Mouse (Mus musculus): ENCODE measurements around the gene Il17d. TPM values are rescaled to one million over a fixed set of nuclear protein-coding genes. Genes with fewer than 3 reads are reported as not detected.

The Il17d gene
- polyA plus RNA-seq (2014; fragmentation: Nextera tagmentation; extraction: Ambion mirVana), result 0.45 and 0.49 TPM in 2 replicates

- 1% methylated on average over 59 of the region's 104 CpGs for WGBS (ENCODE audit: insufficient replicate concordance)
- no peak within 1 kb of the TSS for H3K27ac ChIP-seq (ENCODE audit: low read depth, low read length)
- ATAC-seq (replicated peaks; ENCODE audit: insufficient number of reproducible peaks, low FRiP score, low TSS enrichment), result peak; percentile 33
- peak within 1 kb of the TSS; percentile 94 for H3K4me2 ChIP-seq
- peaks cover 26% of the 10 kb centered on the region for H3K27me3 ChIP-seq (ENCODE audit: control insufficient read depth, insufficient read depth, low read length)
- no peaks in the 10 kb centered on the region for H3K36me3 ChIP-seq (ENCODE audit: control insufficient read depth, insufficient read depth, low read length)
- no peaks in the 10 kb centered on the region for H3K9me3 ChIP-seq (replicated peaks; ENCODE audit: control insufficient read depth, low read length)
- H3K9ac ChIP-seq (ENCODE audit: low read depth, low read length), result peak within 1 kb of the TSS; percentile 64; the same call in 1 of the 2 replicates
- peak within 1 kb of the TSS; percentile 67 for H3K4me3 ChIP-seq (ENCODE audit: low read depth, low read length)
- H3K4me1 ChIP-seq (ENCODE audit: control insufficient read depth, insufficient read depth, low read length), result no peaks in the 10 kb centered on the region
These were observed at the start of gene Il17d for GRCm38 (mm10) chr14:57524671-57525387. Il17d (plus strand) TSS chr14:57524777.

GRCm38 (mm10) chr14:57475057-57475456 is 49.5 kb upstream of the Il17d start:
- 74% methylated on average over 2 of the region's 2 CpGs for WGBS (ENCODE audit: insufficient replicate concordance)
- ATAC-seq (replicated peaks; ENCODE audit: insufficient number of reproducible peaks, low FRiP score, low TSS enrichment), result no peak
- H3K27me3 ChIP-seq (ENCODE audit: control insufficient read depth, insufficient read depth, low read length), result no peaks in the 10 kb centered on the region

GRCm38 (mm10) chr14:57482262-57482661 is 42.3 kb upstream of the Il17d start:
- H3K4me1 ChIP-seq (ENCODE audit: control insufficient read depth, insufficient read depth, low read length), result no peaks in the 10 kb centered on the region
- H3K4me3 ChIP-seq (ENCODE audit: low read depth, low read length), result no peak overlapping the region
- no peak for ATAC-seq (replicated peaks; ENCODE audit: insufficient number of reproducible peaks, low FRiP score, low TSS enrichment)
- 77% methylated on average over 2 of the region's 2 CpGs for whole genome bisulfite sequencing (ENCODE audit: insufficient replicate concordance)
- H3K27ac ChIP-seq (ENCODE audit: low read depth, low read length), result no peak overlapping the region
- no peaks in the 10 kb centered on the region for H3K27me3 ChIP-seq (ENCODE audit: control insufficient read depth, insufficient read depth, low read length)
- H3K9ac ChIP-seq (ENCODE audit: low read depth, low read length), result no peak overlapping the region
- no peaks in the 10 kb centered on the region for H3K36me3 ChIP-seq (ENCODE audit: control insufficient read depth, insufficient read depth, low read length)
- no peak overlapping the region for H3K4me2 ChIP-seq
- no peaks in the 10 kb centered on the region for H3K9me3 ChIP-seq (replicated peaks; ENCODE audit: control insufficient read depth, low read length)

More at GRCm38 (mm10) chr14:57475057-57475456, 49.5 kb upstream of the Il17d start:
- Histone ChIP-seq H3K9ac (ENCODE audit: low read depth, low read length) (no peak overlapping the region), H3K27ac (ENCODE audit: low read depth, low read length) (no peak overlapping the region), H3K4me3 (ENCODE audit: low read depth, low read length) (no peak overlapping the region), H3K9me3 (replicated peaks; ENCODE audit: control insufficient read depth, low read length) (no peaks in the 10 kb centered on the region), H3K4me1 (ENCODE audit: control insufficient read depth, insufficient read depth, low read length) (no peaks in the 10 kb centered on the region), H3K36me3 (ENCODE audit: control insufficient read depth, insufficient read depth, low read length) (no peaks in the 10 kb centered on the region), H3K4me2 (no peak overlapping the region)

- H3K4me1 ChIP-seq (ENCODE audit: control insufficient read depth, insufficient read depth, low read length), result no peaks in the 10 kb centered on the region
- no peak overlapping the region for H3K4me3 ChIP-seq (ENCODE audit: low read depth, low read length)
- H3K36me3 ChIP-seq (ENCODE audit: control insufficient read depth, insufficient read depth, low read length), result no peaks in the 10 kb centered on the region
- no peak overlapping the region for H3K27ac ChIP-seq (ENCODE audit: low read depth, low read length)
- H3K9me3 ChIP-seq (replicated peaks; ENCODE audit: control insufficient read depth, low read length), result no peaks in the 10 kb centered on the region
- H3K9ac ChIP-seq (ENCODE audit: low read depth, low read length), result no peak overlapping the region
- no peak for ATAC-seq (replicated peaks; ENCODE audit: insufficient number of reproducible peaks, low FRiP score, low TSS enrichment)
- no peak overlapping the region for H3K4me2 ChIP-seq
- WGBS (ENCODE audit: insufficient replicate concordance), result 89% methylated on average over 6 of the region's 6 CpGs
- no peaks in the 10 kb centered on the region for H3K27me3 ChIP-seq (ENCODE audit: control insufficient read depth, insufficient read depth, low read length)
These were observed 40.4 kb upstream of the Il17d start for GRCm38 (mm10) chr14:57484183-57484582.

GRCm38 (mm10) chr14:57489696-57490095 is 34.9 kb upstream of the Il17d start:
- H3K36me3 ChIP-seq (ENCODE audit: control insufficient read depth, insufficient read depth, low read length), result no peaks in the 10 kb centered on the region
- H3K9ac ChIP-seq (ENCODE audit: low read depth, low read length), result no peak overlapping the region
- H3K27ac ChIP-seq (ENCODE audit: low read depth, low read length), result no peak overlapping the region
- no peak overlapping the region for H3K4me3 ChIP-seq (ENCODE audit: low read depth, low read length)
- no peak for ATAC-seq (replicated peaks; ENCODE audit: insufficient number of reproducible peaks, low FRiP score, low TSS enrichment)
- H3K9me3 ChIP-seq (replicated peaks; ENCODE audit: control insufficient read depth, low read length), result no peaks in the 10 kb centered on the region
- H3K4me2 ChIP-seq, result no peak overlapping the region
- no peaks in the 10 kb centered on the region for H3K27me3 ChIP-seq (ENCODE audit: control insufficient read depth, insufficient read depth, low read length)
- WGBS (ENCODE audit: insufficient replicate concordance), result 64% methylated on average over 3 of the region's 3 CpGs
- no peaks in the 10 kb centered on the region for H3K4me1 ChIP-seq (ENCODE audit: control insufficient read depth, insufficient read depth, low read length)

- no peaks in the 10 kb centered on the region for H3K4me1 ChIP-seq (ENCODE audit: control insufficient read depth, insufficient read depth, low read length)
- no peaks in the 10 kb centered on the region for H3K27me3 ChIP-seq (ENCODE audit: control insufficient read depth, insufficient read depth, low read length)
- H3K4me2 ChIP-seq, result no peak overlapping the region
- no peaks in the 10 kb centered on the region for H3K9me3 ChIP-seq (replicated peaks; ENCODE audit: control insufficient read depth, low read length)
- H3K36me3 ChIP-seq (ENCODE audit: control insufficient read depth, insufficient read depth, low read length), result no peaks in the 10 kb centered on the region
- H3K27ac ChIP-seq (ENCODE audit: low read depth, low read length), result no peak overlapping the region
- no peak overlapping the region for H3K9ac ChIP-seq (ENCODE audit: low read depth, low read length)
- 86% methylated on average over 2 of the region's 2 CpGs for WGBS (ENCODE audit: insufficient replicate concordance)
- H3K4me3 ChIP-seq (ENCODE audit: low read depth, low read length), result no peak overlapping the region
- no peak for ATAC-seq (replicated peaks; ENCODE audit: insufficient number of reproducible peaks, low FRiP score, low TSS enrichment)
These were observed 30.7 kb upstream of the Il17d start for GRCm38 (mm10) chr14:57493840-57494239.

GRCm38 (mm10) chr14:57503729-57504128 is 20.8 kb upstream of the Il17d start:
- WGBS (ENCODE audit: insufficient replicate concordance), result 82% methylated on average over 6 of the region's 6 CpGs
- Histone ChIP-seq H3K4me1 (ENCODE audit: control insufficient read depth, insufficient read depth, low read length) (no peaks in the 10 kb centered on the region), H3K4me3 (ENCODE audit: low read depth, low read length) (no peak overlapping the region), H3K36me3 (ENCODE audit: control insufficient read depth, insufficient read depth, low read length) (no peaks in the 10 kb centered on the region; the same call in 1 of the 2 replicates), H3K9ac (ENCODE audit: low read depth, low read length) (no peak overlapping the region), H3K27ac (ENCODE audit: low read depth, low read length) (no peak overlapping the region), H3K27me3 (ENCODE audit: control insufficient read depth, insufficient read depth, low read length) (0 out of 2 replicates have a peak, but pooled peaks cover 2% of the 10 kb centered on the region), H3K9me3 (replicated peaks; ENCODE audit: control insufficient read depth, low read length) (no peaks in the 10 kb centered on the region), H3K4me2 (no peak overlapping the region)
- ATAC-seq (replicated peaks; ENCODE audit: insufficient number of reproducible peaks, low FRiP score, low TSS enrichment), result no peak

GRCm38 (mm10) chr14:57509554-57509953 is 15.0 kb upstream of the Il17d start:
- H3K9me3 ChIP-seq (replicated peaks; ENCODE audit: control insufficient read depth, low read length), result no peaks in the 10 kb centered on the region
- 63% methylated on average over 6 of the region's 6 CpGs for WGBS (ENCODE audit: insufficient replicate concordance)
- H3K27me3 ChIP-seq (ENCODE audit: control insufficient read depth, insufficient read depth, low read length), result no peaks in the 10 kb centered on the region
- no peak overlapping the region for H3K4me3 ChIP-seq (ENCODE audit: low read depth, low read length)
- H3K4me1 ChIP-seq (ENCODE audit: control insufficient read depth, insufficient read depth, low read length), result no peaks in the 10 kb centered on the region
- no peaks in the 10 kb centered on the region for H3K36me3 ChIP-seq (ENCODE audit: control insufficient read depth, insufficient read depth, low read length)
- no peak for ATAC-seq (replicated peaks; ENCODE audit: insufficient number of reproducible peaks, low FRiP score, low TSS enrichment)
- no peak overlapping the region for H3K4me2 ChIP-seq
- no peak overlapping the region for H3K27ac ChIP-seq (ENCODE audit: low read depth, low read length)
- no peak overlapping the region for H3K9ac ChIP-seq (ENCODE audit: low read depth, low read length)
